Comparison of ENCODE assay signal across 8 mouse cellular contexts in genomic region chr17:35534343-35534742, GRCm38 (mm10). TPM values are rescaled to one million over a fixed set of nuclear protein-coding genes. Genes with fewer than 3 reads are reported as not detected.
DNase-seq lines count a peak whose midpoint lies in the region; ATAC-seq and TF ChIP-seq lines count a peak whose summit lies in the region.
"Had no signal": no experiment of that assay in that cellular context is flagged by ENCODE, and none has a peak within 500 bp of the region (broad histone marks: within the 10 kb centered on the region; RNA-seq: fewer than 3 reads in every experiment).

No protein-coding gene starts in this region.

- H3K9ac ChIP-seq in forebrain, embryonic 15.5 days (replicated peaks): no peak overlapping the region
- no peak overlapping the region for H3K9ac ChIP-seq in hindbrain, postnatal 0 days (replicated peaks; ENCODE audit: low read length)
- H3K9ac ChIP-seq: lung, embryonic 15.5 days had no signal

- H3K4me3 ChIP-seq in forebrain, embryonic 15.5 days: no peak overlapping the region
- H3K4me3 ChIP-seq in hindbrain, postnatal 0 days (ENCODE audit: low read length): no peak overlapping the region
- no peak overlapping the region for H3K4me3 ChIP-seq in midbrain, embryonic 10.5 days
- H3K4me3 ChIP-seq: lung, embryonic 15.5 days had no signal

- CTCF ChIA-PET in Patski (lab: Charles Lee): interaction anchor here (0.6 to 4.3 kb wide), 16 partner anchors 10 to 51 kb away, joined by 3 to 34 read pairs (median 6); partner anchors contain the start of genes Cdsn and Tcf19

- in situ Hi-C loops in Patski (cut with MboI; ENCODE audit: low pct_unique_long_range_greater_than_20kb): no loop called here

- H3K4me1 ChIP-seq in forebrain, embryonic 15.5 days: no peaks in the 10 kb centered on the region
- peaks cover 5% of the 10 kb centered on the region for H3K4me1 ChIP-seq in hindbrain, postnatal 0 days (ENCODE audit: insufficient read depth, low read length)
- H3K4me1 ChIP-seq in midbrain, embryonic 10.5 days: peaks cover 11% of the 10 kb centered on the region; the same call in 1 of the 2 replicates
- H3K4me1 ChIP-seq: lung, embryonic 15.5 days had no signal

- DNase-seq in Patski (ENCODE audit: low read depth, low spot score): no peak
- DNase-seq in cerebellum, adult 11-12 months: peak; percentile 70
- DNase-seq in hindbrain, postnatal 0 days (ENCODE audit: low spot score): peak; percentile 91
- peak; percentile 82 to 84 for DNase-seq in left cerebral cortex, adult 18-20 months (ENCODE audit: low spot score in 2 of 2)
- peak; percentile 61 for DNase-seq in midbrain, embryonic 10.5 days (ENCODE audit: low spot score)
- peak; percentile 42 to 69 for DNase-seq in spleen, adult 18-20 months

- WGBS in forebrain, embryonic 15.5 days: 11% methylated on average over 6 of the region's 6 CpGs
- WGBS in hindbrain, postnatal 0 days: 14% methylated on average over 6 of the region's 6 CpGs
- 17% methylated on average over 6 of the region's 6 CpGs for WGBS in midbrain, embryonic 10.5 days

- H3K27me3 ChIP-seq in Patski: no peaks in the 10 kb centered on the region
- no peaks in the 10 kb centered on the region for H3K27me3 ChIP-seq in forebrain, embryonic 15.5 days
- H3K27me3 ChIP-seq in hindbrain, postnatal 0 days (ENCODE audit: insufficient read depth, low read length): no peaks in the 10 kb centered on the region
- no peaks in the 10 kb centered on the region for H3K27me3 ChIP-seq in midbrain, embryonic 10.5 days (ENCODE audit: low read depth, poor library complexity, severe bottlenecking)
- H3K27me3 ChIP-seq: lung, embryonic 15.5 days had no signal

- no peak overlapping the region for H3K4me2 ChIP-seq in forebrain, embryonic 15.5 days (replicated peaks)
- no peak overlapping the region for H3K4me2 ChIP-seq in hindbrain, postnatal 0 days (ENCODE audit: low read depth, low read length)
- H3K4me2 ChIP-seq: lung, embryonic 15.5 days had no signal

- no peaks in the 10 kb centered on the region for H3K9me3 ChIP-seq in forebrain, embryonic 15.5 days
- no peaks in the 10 kb centered on the region for H3K9me3 ChIP-seq in hindbrain, postnatal 0 days (ENCODE audit: low read length)
- no peaks in the 10 kb centered on the region for H3K9me3 ChIP-seq in midbrain, embryonic 10.5 days (replicated peaks)
- H3K9me3 ChIP-seq: lung, embryonic 15.5 days had no signal

- peak; percentile 87 for ATAC-seq in Patski
- peak; percentile 58; the same call in 1 of the 2 replicates for ATAC-seq in forebrain, embryonic 15.5 days (replicated peaks)
- peak; percentile 83 for ATAC-seq in hindbrain, postnatal 0 days

- POLR2A ChIA-PET in Patski (lab: Charles Lee): interaction anchor here (1.1 kb wide), 1 partner anchor 584 kb away, joined by 4 read pairs; no protein-coding TSS in a partner anchor

- no peak overlapping the region for H3K27ac ChIP-seq in forebrain, embryonic 15.5 days (replicated peaks)
- no peak overlapping the region for H3K27ac ChIP-seq in hindbrain, postnatal 0 days
- H3K27ac ChIP-seq in midbrain, embryonic 10.5 days (replicated peaks): no peak overlapping the region
- H3K27ac ChIP-seq: lung, embryonic 15.5 days had no signal

- H3K36me3 ChIP-seq in forebrain, embryonic 15.5 days: no peaks in the 10 kb centered on the region
- H3K36me3 ChIP-seq in hindbrain, postnatal 0 days (ENCODE audit: insufficient read depth, low read length): no peaks in the 10 kb centered on the region
- peaks cover 19% of the 10 kb centered on the region for H3K36me3 ChIP-seq in midbrain, embryonic 10.5 days

- TF ChIP-seq CTCF in Patski (IDR thresholded peaks at IDR 0.05): no peak
- TF ChIP-seq CTCF in hindbrain, postnatal 0 days (IDR thresholded peaks at IDR 0.05; ENCODE audit: low read depth): peak; percentile 98

RNA-seq across cellular contexts. Expression of gene Psors1c2, which starts 1.3 kb away (rescaled TPM):
- 0.37 TPM for polyA plus RNA-seq in Patski (2021)
- polyA plus RNA-seq in forebrain, embryonic 15.5 days (2015; fragmentation: Nextera tagmentation; extraction: Ambion mirVana): 1.2 and 1.5 TPM in 2 replicates
- total RNA-seq in hindbrain, postnatal 0 days (2014; rRNA removed): 0.58 TPM in 1 of 2 replicates, not detected in the other
- 0.50 and 0.59 TPM in 2 replicates for polyA plus RNA-seq in hindbrain, postnatal 0 days (2015; fragmentation: Nextera tagmentation; extraction: Ambion mirVana)
- total RNA-seq in left cerebral cortex, adult 18-20 months (2021): under 1 TPM; 0.44 to 0.84 TPM
- polyA plus RNA-seq in midbrain, embryonic 10.5 days (2016; fragmentation: Nextera tagmentation; extraction: Ambion mirVana): 1.4 and 2.0 TPM in 2 replicates

RNA-seq across cellular contexts. Expression of gene Cchcr1, which starts 17.4 kb away (rescaled TPM):
- 44.8 TPM for polyA plus RNA-seq in Patski (2021)
- polyA plus RNA-seq in forebrain, embryonic 15.5 days (2015; fragmentation: Nextera tagmentation; extraction: Ambion mirVana): 9.5 and 10.6 TPM in 2 replicates
- total RNA-seq in hindbrain, postnatal 0 days (2014; rRNA removed): 4.9 and 5.5 TPM in 2 replicates
- polyA plus RNA-seq in hindbrain, postnatal 0 days (2015; fragmentation: Nextera tagmentation; extraction: Ambion mirVana): 4.5 and 4.8 TPM in 2 replicates
- total RNA-seq in left cerebral cortex, adult 18-20 months (2021): 10 to 100 TPM; 14.2 to 16.2 TPM
- polyA plus RNA-seq in midbrain, embryonic 10.5 days (2016; fragmentation: Nextera tagmentation; extraction: Ambion mirVana): 23.4 and 23.6 TPM in 2 replicates

RNA-seq across cellular contexts. Expression of gene Cdsn, which starts 17.6 kb away (rescaled TPM):
- 8.6 TPM for polyA plus RNA-seq in Patski (2021)
- polyA plus RNA-seq in forebrain, embryonic 15.5 days (2015; fragmentation: Nextera tagmentation; extraction: Ambion mirVana): 0.06 and 0.11 TPM in 2 replicates
- 0.36 TPM in 1 of 2 replicates, not detected in the other for total RNA-seq in hindbrain, postnatal 0 days (2014; rRNA removed)
- 0.25 and 0.29 TPM in 2 replicates for polyA plus RNA-seq in hindbrain, postnatal 0 days (2015; fragmentation: Nextera tagmentation; extraction: Ambion mirVana)
- total RNA-seq in left cerebral cortex, adult 18-20 months (2021): 1 to 10 TPM in 1 of 2 experiments, under 1 TPM in 1; 1.00 to 1.7 TPM
- 0.07 and 0.10 TPM in 2 replicates for polyA plus RNA-seq in midbrain, embryonic 10.5 days (2016; fragmentation: Nextera tagmentation; extraction: Ambion mirVana)
- polyA plus RNA-seq: lung, embryonic 15.5 days had no signal

RNA-seq across cellular contexts. Expression of gene Tcf19, which starts 17.7 kb away (rescaled TPM):
- 35.9 TPM for polyA plus RNA-seq in Patski (2021)
- polyA plus RNA-seq in forebrain, embryonic 15.5 days (2015; fragmentation: Nextera tagmentation; extraction: Ambion mirVana): 33.6 and 36.9 TPM in 2 replicates
- 23.2 and 30.9 TPM in 2 replicates for total RNA-seq in hindbrain, postnatal 0 days (2014; rRNA removed)
- 16.6 and 18.2 TPM in 2 replicates for polyA plus RNA-seq in hindbrain, postnatal 0 days (2015; fragmentation: Nextera tagmentation; extraction: Ambion mirVana)
- total RNA-seq in left cerebral cortex, adult 18-20 months (2021): 10 to 100 TPM; 10.1 to 13.7 TPM
- 56.7 and 58.8 TPM in 2 replicates for polyA plus RNA-seq in midbrain, embryonic 10.5 days (2016; fragmentation: Nextera tagmentation; extraction: Ambion mirVana)

RNA-seq across cellular contexts. Expression of gene Pou5f1, which starts 28.5 kb away (rescaled TPM):
- not detected for polyA plus RNA-seq in Patski (2021)
- not detected in 2 replicates for polyA plus RNA-seq in forebrain, embryonic 15.5 days (2015; fragmentation: Nextera tagmentation; extraction: Ambion mirVana)
- not detected in 2 replicates for total RNA-seq in hindbrain, postnatal 0 days (2014; rRNA removed)
- not detected in 2 replicates for polyA plus RNA-seq in hindbrain, postnatal 0 days (2015; fragmentation: Nextera tagmentation; extraction: Ambion mirVana)
- not detected for total RNA-seq in left cerebral cortex, adult 18-20 months (2021)
- polyA plus RNA-seq in midbrain, embryonic 10.5 days (2016; fragmentation: Nextera tagmentation; extraction: Ambion mirVana): 0.10 TPM in 1 of 2 replicates, not detected in the other
